Mouse (Mus musculus) adrenal gland, postnatal 36 days (tissue): ENCODE data around the gene Ube2d1. TPM values are rescaled to one million over a fixed set of nuclear protein-coding genes. Genes with fewer than 3 reads are reported as not detected.

Source experiments
- DNase-seq, 2 experiments: peaks; one replicate each; pipeline ENCODE4 v3.0.0; 2021; ENCODE audit warnings: mixed read lengths in 1 of 2
- total RNA-seq, 2 experiments: library from RNA; stranded (reverse); gene quantifications; 2 replicates each; pipeline ENCODE4 v1.2.3; 2021

Gene Ube2d1
- total RNA-seq, 2 experiments from 2014 or later = 15.6 to 22.3 TPM

DNA sequence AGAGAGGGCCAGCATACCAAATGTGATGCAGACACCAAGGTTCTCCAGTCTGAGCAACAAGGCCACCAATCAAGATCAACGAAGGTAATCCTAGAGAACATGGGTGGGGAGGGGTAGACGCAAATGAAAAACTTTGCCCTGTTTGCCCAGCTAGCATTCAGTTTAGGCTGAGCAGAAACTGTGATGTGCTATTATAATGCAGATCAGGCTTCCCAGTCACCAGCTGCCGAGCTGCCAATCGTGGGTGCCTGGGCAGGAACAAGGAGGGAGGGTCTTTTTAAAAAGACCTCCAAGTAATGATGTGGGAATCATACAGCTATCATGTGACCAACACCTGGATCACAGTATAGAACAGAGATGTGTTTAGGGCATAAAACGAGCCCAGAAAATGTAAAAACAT lies 62.0 kb downstream of the Ube2d1 start:
- no peak for DNase-seq

DNA sequence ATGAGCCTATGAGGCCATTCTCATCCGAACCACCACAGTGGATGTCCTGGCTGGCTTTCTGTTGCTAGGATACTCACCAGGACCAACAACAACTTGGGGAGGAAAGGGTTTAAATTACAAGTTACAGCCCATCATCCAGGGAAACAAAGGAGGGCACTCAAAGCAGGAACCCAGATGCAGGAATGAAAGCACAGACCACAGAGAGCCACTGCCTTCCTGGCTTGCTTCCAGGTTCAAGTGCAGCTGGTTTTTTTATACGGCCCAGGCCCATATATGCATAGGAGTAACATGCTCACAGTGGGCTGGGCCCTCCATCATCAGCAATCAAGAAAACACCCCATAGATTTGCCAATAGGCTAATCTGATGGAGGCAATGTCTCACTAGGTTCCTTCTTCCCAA lies 62.4 kb downstream of the Ube2d1 start:
- DNase-seq = no peak

DNA sequence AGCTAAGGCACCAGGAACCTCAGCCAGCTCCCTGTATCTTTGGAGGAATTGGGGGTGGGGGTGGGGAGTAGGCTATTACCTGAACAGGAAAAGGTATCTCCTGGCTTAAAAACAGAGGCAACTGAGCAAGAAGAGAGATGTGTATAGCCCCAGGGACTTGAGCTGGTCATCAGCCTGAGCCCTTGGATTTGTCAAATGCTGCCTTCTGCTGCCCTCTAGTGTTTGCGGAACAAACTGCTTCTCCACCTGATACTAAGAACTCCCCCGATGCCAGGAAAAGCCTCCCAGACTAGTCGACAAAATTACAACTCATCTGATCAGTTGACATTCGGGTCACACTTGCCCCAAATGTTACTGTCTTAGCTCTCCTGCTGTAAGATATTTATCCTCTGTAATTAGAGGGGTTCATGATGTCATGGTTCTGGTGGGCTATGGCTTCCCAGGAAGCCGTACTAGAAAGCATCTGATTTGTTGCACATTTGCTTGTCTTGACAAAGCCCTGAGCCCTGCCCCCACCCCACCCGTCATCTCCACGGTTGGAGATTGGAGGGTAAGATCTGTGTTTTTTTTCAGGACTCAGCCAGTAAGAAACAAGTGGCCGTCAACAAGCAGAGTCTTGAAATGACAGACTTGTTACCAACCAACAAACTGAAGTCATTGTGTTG lies 66.7 kb downstream of the Ube2d1 start:
- DNase-seq = peak; percentile 73 to 83

DNA sequence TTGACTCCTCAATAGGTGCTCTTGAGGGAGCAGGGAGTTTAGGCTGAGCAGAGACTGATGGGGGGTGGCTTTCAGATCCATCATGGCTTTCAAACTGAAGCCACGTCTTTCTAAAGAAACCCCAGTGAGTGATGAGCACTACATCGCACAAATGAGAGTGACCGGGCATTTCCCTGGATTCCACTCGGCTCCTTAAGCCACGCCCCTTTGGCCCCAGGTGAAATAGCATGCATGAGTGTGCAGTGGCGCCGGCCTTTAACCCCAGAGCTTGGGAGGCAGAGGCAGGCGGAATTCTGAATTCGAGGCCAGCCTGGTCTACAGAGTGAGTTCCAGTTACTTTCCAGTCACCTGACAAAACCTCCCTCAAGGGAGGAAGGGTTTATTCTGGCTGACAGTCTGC lies 69.1 kb downstream of the Ube2d1 start:
- DNase-seq = no peak

Other genes starting within 250 kb of the Ube2d1 start
- gene Bicc1, start 125.6 kb downstream of the Ube2d1 start, total RNA-seq = 10 to 100 TPM; 14.0 to 18.0 TPM
- gene Tfam, start 47.0 kb downstream of the Ube2d1 start, total RNA-seq = 10 to 100 TPM; 53.0 to 58.1 TPM
- 100 to 1,000 TPM in 1 of 2 experiments, 10 to 100 TPM in 1; 90.4 to 140 TPM for gene Cisd1, start 59.7 kb upstream of the Ube2d1 start, total RNA-seq
- gene Ipmk, start 62.5 kb upstream of the Ube2d1 start, total RNA-seq = 10 to 100 TPM; 15.6 to 20.5 TPM